Mouse (Mus musculus) intestine, embryonic 14.5 days (tissue): ENCODE measurements at regions not wholly inside any gene's neighbourhood (a gene's known extent, or its start where the extent isn't known, plus 50 kb on each side); places are given as distances from the start of the nearest gene placed in this dataset.

Experiments
- ATAC-seq: fragments of 200-750 bp; cut with Nextera tagmentation; replicated peaks from 2 replicates; pipeline ENCODE4 v1.8.0; 2017; ENCODE audit warnings: low read depth, moderate number of reproducible peaks, moderate TSS enrichment, moderate library complexity; ENCODE audit not compliant: low FRiP score, low TSS enrichment
- DNase-seq: peaks from one replicate; pipeline ENCODE4 v3.0.0-alpha.2; 2018; ENCODE audit warnings: low spot score
- H3K27ac ChIP-seq: fragments of 300-500 bp; sonication (generic); 2 replicates; pipeline ENCODE4 v1.5.1; 2014; ENCODE audit warnings: low read depth, mild to moderate bottlenecking, control low read depth
- H3K27me3 ChIP-seq: fragments of 300-500 bp; sonication (generic); replicated peaks from 2 replicates; pipeline ENCODE4 v1.6.1; 2014; ENCODE audit warnings: low read length, control low read depth; ENCODE audit not compliant: control insufficient read depth, insufficient read depth
- H3K36me3 ChIP-seq: fragments of 300-500 bp; sonication (generic); 2 replicates; pipeline ENCODE4 v1.6.1; 2014; ENCODE audit warnings: low read length, control low read depth; ENCODE audit not compliant: control insufficient read depth, insufficient read depth
- H3K4me1 ChIP-seq: fragments of 300-500 bp; sonication (generic); replicated peaks from 2 replicates; pipeline ENCODE4 v1.6.1; 2014; ENCODE audit warnings: low read length, control low read depth, mixed read lengths; ENCODE audit not compliant: control insufficient read depth, insufficient read depth
- H3K4me2 ChIP-seq: fragments of 300-500 bp; sonication (generic); 2 replicates; pipeline ENCODE4 v1.6.1; 2014; ENCODE audit warnings: low read length
- H3K4me3 ChIP-seq: fragments of 300-500 bp; sonication (generic); 2 replicates; pipeline ENCODE4 v1.5.1; 2014; ENCODE audit warnings: low read depth, low read length, control low read depth, mixed read lengths
- H3K9ac ChIP-seq: fragments of 300-500 bp; sonication (generic); 2 replicates; pipeline ENCODE4 v1.6.1; 2014; ENCODE audit warnings: mild to moderate bottlenecking, low read length
- H3K9me3 ChIP-seq: fragments of 300-500 bp; sonication (generic); 2 replicates; pipeline ENCODE4 v1.6.1; 2016; ENCODE audit warnings: low read length, control low read depth; ENCODE audit not compliant: control insufficient read depth
- WGBS: fragments of 180-500 bp; shearing (Covaris S2); extraction: QIAGEN DNeasy Blood & Tissue Kit; methylation state at CpG from one replicate; pipeline ENCODE4 v1.1.7; 2014; 5-methylcytosine and 5-hydroxymethylcytosine counted together

- Histone ChIP-seq H3K27ac (no peak overlapping the region), H3K36me3 (no peaks in the 10 kb centered on the region), H3K4me1 (no peaks in the 10 kb centered on the region), H3K4me3 (no peak overlapping the region), H3K4me2 (no peak overlapping the region), H3K27me3 (no peaks in the 10 kb centered on the region), H3K9me3 (no peaks in the 10 kb centered on the region), H3K9ac (no peak overlapping the region)
- 52% methylated on average over 5 of the region's 5 CpGs for WGBS
- ATAC-seq = no peak
- no peak for DNase-seq
These were observed 430.6 kb upstream of the Igfbp7 start for GRCm38 (mm10) chr5:77838186-77839097.

- Histone ChIP-seq H3K27ac (no peak overlapping the region), H3K4me1 (no peaks in the 10 kb centered on the region), H3K9ac (no peak overlapping the region), H3K4me3 (no peak overlapping the region), H3K4me2 (no peak overlapping the region), H3K9me3 (peaks cover 8% of the 10 kb centered on the region; the same call in 1 of the 2 replicates), H3K36me3 (no peaks in the 10 kb centered on the region), H3K27me3 (no peaks in the 10 kb centered on the region)
- no peak for ATAC-seq
- 93% methylated on average over 2 of the region's 2 CpGs for WGBS
- no peak for DNase-seq
These were observed 420.1 kb upstream of the Igfbp7 start for GRCm38 (mm10) chr5:77827971-77828370.

GRCm38 (mm10) chr5:77826063-77826462 is 418.2 kb upstream of the Igfbp7 start:
- DNase-seq (no peak), ATAC-seq (no peak)
- Histone ChIP-seq H3K4me1 (no peaks in the 10 kb centered on the region), H3K9ac (no peak overlapping the region), H3K9me3 (peaks cover 8% of the 10 kb centered on the region; the same call in 1 of the 2 replicates), H3K4me2 (no peak overlapping the region), H3K36me3 (no peaks in the 10 kb centered on the region), H3K27ac (no peak overlapping the region), H3K4me3 (no peak overlapping the region), H3K27me3 (no peaks in the 10 kb centered on the region)
- 80% methylated on average over 4 of the region's 4 CpGs for WGBS

- whole genome bisulfite sequencing = 66% methylated on average over 7 of the region's 7 CpGs
- H3K4me2 ChIP-seq = no peak overlapping the region
- H3K9me3 ChIP-seq = no peaks in the 10 kb centered on the region
- no peak overlapping the region for H3K27ac ChIP-seq
- no peaks in the 10 kb centered on the region for H3K4me1 ChIP-seq
- H3K4me3 ChIP-seq = no peak overlapping the region
- peak; percentile 74; the same call in 1 of the 2 replicates for ATAC-seq
- no peak overlapping the region for H3K9ac ChIP-seq
- H3K27me3 ChIP-seq = no peaks in the 10 kb centered on the region
- no peaks in the 10 kb centered on the region for H3K36me3 ChIP-seq
- no peak for DNase-seq
These were observed 409.0 kb upstream of the Igfbp7 start for GRCm38 (mm10) chr5:77816759-77817280.

DNA sequence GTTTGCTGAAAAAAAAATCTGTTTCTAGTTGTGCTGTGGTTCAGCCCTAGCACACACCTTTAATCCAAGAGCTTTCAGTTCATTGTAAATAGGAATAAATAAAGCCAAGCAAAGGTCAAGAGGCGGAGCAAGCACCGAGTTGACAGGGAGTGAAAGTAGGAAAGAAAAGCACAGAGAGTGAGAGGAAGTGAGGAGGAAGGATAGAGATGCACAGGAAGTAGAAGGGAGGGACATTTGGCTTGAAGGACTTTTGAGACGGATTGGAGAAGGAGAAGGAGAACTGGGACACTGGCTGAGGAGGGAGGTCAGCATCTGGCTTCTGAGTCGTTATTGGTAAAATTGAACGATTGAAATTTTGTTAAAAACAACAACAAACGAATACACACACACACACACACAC is 402.0 kb upstream of the Igfbp7 start:
- WGBS = 75% methylated on average over 6 of the region's 6 CpGs
- Histone ChIP-seq H3K27me3 (no peaks in the 10 kb centered on the region), H3K9me3 (no peaks in the 10 kb centered on the region), H3K4me2 (no peak overlapping the region), H3K36me3 (no peaks in the 10 kb centered on the region), H3K4me3 (no peak overlapping the region), H3K27ac (no peak overlapping the region), H3K9ac (no peak overlapping the region), H3K4me1 (no peaks in the 10 kb centered on the region)
- DNase-seq (no peak), ATAC-seq (no peak)

- Histone ChIP-seq H3K27me3 (no peaks in the 10 kb centered on the region), H3K4me2 (no peak overlapping the region), H3K9me3 (no peaks in the 10 kb centered on the region), H3K27ac (no peak overlapping the region), H3K4me1 (no peaks in the 10 kb centered on the region), H3K36me3 (no peaks in the 10 kb centered on the region), H3K4me3 (no peak overlapping the region), H3K9ac (no peak overlapping the region)
- 39% methylated on average over 3 of the region's 3 CpGs for WGBS
- no peak for ATAC-seq
- peak; percentile 79 for DNase-seq
These were observed 399.9 kb upstream of the Igfbp7 start for GRCm38 (mm10) chr5:77807726-77808125.

DNA sequence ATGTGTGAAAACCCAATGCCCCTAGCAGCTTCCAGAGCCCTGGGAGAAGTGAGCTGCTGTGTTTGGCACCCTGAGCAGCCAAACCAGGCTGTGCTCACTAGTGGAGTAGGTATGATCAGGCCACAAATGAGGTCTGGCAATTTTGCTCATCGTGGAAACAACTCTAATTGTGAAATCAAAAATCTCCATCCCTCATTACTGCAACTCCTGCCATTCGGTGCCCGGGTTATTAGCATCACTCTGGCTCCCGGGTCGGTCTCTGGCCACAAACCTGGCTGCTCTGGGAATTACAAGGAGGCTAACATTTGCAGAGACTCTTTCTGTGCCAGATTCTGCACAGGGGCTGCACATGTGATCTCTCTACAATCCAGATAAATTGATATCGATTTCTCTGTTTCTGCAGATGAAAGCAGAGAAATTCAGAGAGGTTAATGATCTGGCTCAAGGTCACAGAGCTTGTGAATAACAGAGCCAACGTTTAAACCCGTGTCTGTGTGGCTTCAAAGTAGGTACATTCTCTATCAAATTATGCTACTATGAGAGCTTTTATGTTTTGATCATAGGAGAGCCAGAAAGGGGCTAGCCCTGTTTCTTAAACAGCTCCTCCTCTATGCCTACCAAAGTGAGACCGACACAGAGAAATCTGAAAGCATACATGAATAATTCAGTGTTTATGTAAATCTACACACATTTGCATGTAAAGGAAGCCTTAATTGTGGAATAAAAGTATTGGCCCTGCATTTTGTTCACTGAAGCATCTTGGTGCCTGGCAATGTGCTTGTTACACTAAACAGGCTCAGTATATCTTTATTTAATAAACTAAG is 398.7 kb upstream of the Igfbp7 start:
- Histone ChIP-seq H3K4me3 (no peak overlapping the region), H3K9me3 (no peaks in the 10 kb centered on the region), H3K4me1 (no peaks in the 10 kb centered on the region), H3K4me2 (no peak overlapping the region), H3K27ac (no peak overlapping the region), H3K36me3 (no peaks in the 10 kb centered on the region), H3K27me3 (no peaks in the 10 kb centered on the region), H3K9ac (no peak overlapping the region)
- DNase-seq (no peak), ATAC-seq (no peak)
- 72% methylated on average over 9 of the region's 9 CpGs for WGBS

- H3K4me1 ChIP-seq = no peaks in the 10 kb centered on the region
- ATAC-seq (no peak), DNase-seq (no peak)
- no peaks in the 10 kb centered on the region for H3K36me3 ChIP-seq
- H3K27ac ChIP-seq = no peak overlapping the region
- H3K4me2 ChIP-seq = no peak overlapping the region
- H3K9ac ChIP-seq = no peak overlapping the region
- H3K4me3 ChIP-seq = no peak overlapping the region
- no peaks in the 10 kb centered on the region for H3K9me3 ChIP-seq
- no peaks in the 10 kb centered on the region for H3K27me3 ChIP-seq
- WGBS = 90% methylated on average over 6 of the region's 6 CpGs
These were observed 398.0 kb upstream of the Igfbp7 start for GRCm38 (mm10) chr5:77805796-77806195.
